17 mouse cellular contexts compared by ENCODE assay signal in the genomic region with DNA sequence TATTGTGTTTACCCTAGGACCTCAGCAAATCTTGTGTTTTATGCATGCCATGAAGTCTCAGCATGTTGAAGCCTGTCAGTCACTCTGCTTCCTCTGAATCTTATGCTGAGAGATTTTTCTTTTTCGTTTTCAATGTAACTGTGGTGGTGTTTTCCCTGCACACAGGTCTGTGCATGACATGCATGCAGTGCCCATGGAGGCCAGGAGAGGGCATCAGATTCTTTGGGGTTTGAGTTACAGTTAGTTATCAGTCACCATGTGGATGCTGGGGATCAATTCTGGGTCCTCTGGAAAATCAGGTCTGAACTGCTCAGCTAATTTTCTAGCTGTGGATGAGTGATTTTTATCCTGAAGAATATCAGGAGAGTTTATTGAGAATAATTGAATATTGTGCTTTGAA.
DNase-seq lines count a peak whose midpoint lies in the region; ATAC-seq and TF ChIP-seq lines count a peak whose summit lies in the region.
"Had no signal": no experiment of that assay in that cellular context is flagged by ENCODE, and none has a peak within 500 bp of the region (broad histone marks: within the 10 kb centered on the region; RNA-seq: fewer than 3 reads in every experiment).

No protein-coding gene starts in this region.

- no peak for TF ChIP-seq POLR2A in kidney, adult 2 months (IDR thresholded peaks at IDR 0.05; ENCODE audit: low read depth, low read length)

- ATAC-seq in midbrain, postnatal 0 days (ENCODE audit: low FRiP score): no peak
- ATAC-seq in midbrain, embryonic 14.5 days (ENCODE audit: low FRiP score, low TSS enrichment): no peak

- DNase-seq in kidney, adult 2 months: no peak
- DNase-seq in kidney, postnatal 4 days: no peak
- no peak for DNase-seq in midbrain, postnatal 0 days (ENCODE audit: low spot score)
- no peak for DNase-seq in midbrain, embryonic 14.5 days
- DNase-seq in ES-E14 (ENCODE audit: low read depth, low spot score): peak; percentile 15
- DNase-seq in thymus, postnatal 4 days: peak; percentile 34
- no peak for DNase-seq in cerebellum, postnatal 36 days
- DNase-seq: cerebellum, postnatal 25 days; gastrocnemius, postnatal 36 days; heart, postnatal 36 days; kidney, adult 8-10 months; liver, embryonic 13.5 days; spleen, adult 18-20 months had no signal

- no peak overlapping the region for H3K9ac ChIP-seq in midbrain, postnatal 0 days (replicated peaks; ENCODE audit: low read length, poor library complexity, severe bottlenecking)
- H3K9ac ChIP-seq in midbrain, embryonic 14.5 days (replicated peaks; ENCODE audit: low read length): no peak overlapping the region
- no peak overlapping the region for H3K9ac ChIP-seq in ES-E14 (ENCODE audit: insufficient read depth, low read depth, low read length, poor library complexity, severe bottlenecking)
- H3K9ac ChIP-seq: forebrain, embryonic 12.5 days; hindbrain, embryonic 15.5 days; liver, embryonic 13.5 days; neural tube, embryonic 12.5 days had no signal

- no peaks in the 10 kb centered on the region for H3K27me3 ChIP-seq in kidney, adult 2 months (replicated peaks; ENCODE audit: control insufficient read depth, insufficient read depth, low read length)
- no peaks in the 10 kb centered on the region for H3K27me3 ChIP-seq in midbrain, postnatal 0 days (ENCODE audit: insufficient read depth, low read length)
- peaks cover 16% of the 10 kb centered on the region for H3K27me3 ChIP-seq in midbrain, embryonic 14.5 days (ENCODE audit: control insufficient read depth, insufficient read depth, low read length)
- H3K27me3 ChIP-seq: liver, embryonic 13.5 days; neural tube, embryonic 12.5 days had no signal

- H3K9me3 ChIP-seq in midbrain, postnatal 0 days (ENCODE audit: low read length): no peaks in the 10 kb centered on the region
- H3K9me3 ChIP-seq in midbrain, embryonic 14.5 days (ENCODE audit: control insufficient read depth, low read length): no peaks in the 10 kb centered on the region
- no peaks in the 10 kb centered on the region for H3K9me3 ChIP-seq in ES-E14 (ENCODE audit: control insufficient read depth, insufficient read depth, low read depth, low read length)
- H3K9me3 ChIP-seq: forebrain, embryonic 12.5 days; hindbrain, embryonic 15.5 days; liver, embryonic 13.5 days; neural tube, embryonic 12.5 days had no signal

- in situ Hi-C loops in ES-E14 (cut with MboI; ENCODE audit: low sequenced_read_pairs in 2 of 2, unreplicated experiment in 2 of 2): no loop called here

- H3K4me3 ChIP-seq in kidney, adult 2 months (ENCODE audit: insufficient read depth, low read depth, low read length): no peak overlapping the region
- H3K4me3 ChIP-seq in midbrain, postnatal 0 days (ENCODE audit: low read depth, low read length): no peak overlapping the region
- no peak overlapping the region for H3K4me3 ChIP-seq in midbrain, embryonic 14.5 days (replicated peaks; ENCODE audit: low read depth, low read length)
- H3K4me3 ChIP-seq in ES-E14 (ENCODE audit: insufficient read depth in 1 of 2, low read depth in 1 of 2, low read length in 2 of 2, poor library complexity in 1 of 2, severe bottlenecking in 1 of 2): no peak overlapping the region
- H3K4me3 ChIP-seq: forebrain, embryonic 12.5 days; hindbrain, embryonic 15.5 days; liver, embryonic 13.5 days; neural tube, embryonic 12.5 days had no signal

- no peak overlapping the region for H3K27ac ChIP-seq in kidney, adult 2 months (ENCODE audit: insufficient read depth, low read depth, low read length)
- no peak overlapping the region for H3K27ac ChIP-seq in midbrain, postnatal 0 days (ENCODE audit: low read depth, low read length)
- H3K27ac ChIP-seq in midbrain, embryonic 14.5 days (replicated peaks; ENCODE audit: low read depth, low read length): no peak overlapping the region
- H3K27ac ChIP-seq in ES-E14 (ENCODE audit: insufficient read depth, low read depth, low read length, poor library complexity, severe bottlenecking): no peak overlapping the region
- H3K27ac ChIP-seq: forebrain, embryonic 12.5 days; hindbrain, embryonic 15.5 days; liver, embryonic 13.5 days; neural tube, embryonic 12.5 days had no signal

- TF ChIP-seq CTCF in kidney, adult 2 months (conservative IDR thresholded peaks at IDR 0.05; ENCODE audit: insufficient read depth, insufficient read length, low read depth, low read length): 0 out of 2 replicates have a peak, but pooled peaks have one; percentile 19
- peak; percentile 29; the same call in 1 of the 2 replicates for TF ChIP-seq CTCF in midbrain, postnatal 0 days (IDR thresholded peaks at IDR 0.05)

- 90% methylated on average over 1 of the region's 1 CpGs for WGBS in kidney, adult 2 months
- WGBS in midbrain, postnatal 0 days: 83% methylated on average over 1 of the region's 1 CpGs
- 91% methylated on average over 1 of the region's 1 CpGs for WGBS in midbrain, embryonic 14.5 days

- H3K4me1 ChIP-seq in kidney, adult 2 months (ENCODE audit: control insufficient read depth, insufficient read depth, low read length): no peaks in the 10 kb centered on the region
- no peaks in the 10 kb centered on the region for H3K4me1 ChIP-seq in midbrain, postnatal 0 days (ENCODE audit: insufficient read depth, low read length)
- no peaks in the 10 kb centered on the region for H3K4me1 ChIP-seq in midbrain, embryonic 14.5 days (ENCODE audit: control insufficient read depth, insufficient read depth, low read length)
- no peaks in the 10 kb centered on the region for H3K4me1 ChIP-seq in ES-E14 (ENCODE audit: control insufficient read depth in 2 of 2, insufficient read depth in 2 of 2, low read length in 2 of 2, poor library complexity in 1 of 2)
- H3K4me1 ChIP-seq: forebrain, embryonic 12.5 days; hindbrain, embryonic 15.5 days; neural tube, embryonic 12.5 days had no signal

- no peak overlapping the region for H3K4me2 ChIP-seq in midbrain, postnatal 0 days (ENCODE audit: low read depth, low read length, poor library complexity, severe bottlenecking)
- no peak overlapping the region for H3K4me2 ChIP-seq in midbrain, embryonic 14.5 days (ENCODE audit: low read length)
- H3K4me2 ChIP-seq: forebrain, embryonic 12.5 days; heart, embryonic 11.5 days; hindbrain, embryonic 15.5 days; liver, embryonic 13.5 days; neural tube, embryonic 12.5 days had no signal

- H3K36me3 ChIP-seq in kidney, adult 2 months (ENCODE audit: control insufficient read depth, insufficient read depth, low read length): no peaks in the 10 kb centered on the region
- H3K36me3 ChIP-seq in midbrain, postnatal 0 days (ENCODE audit: insufficient read depth, low read length): no peaks in the 10 kb centered on the region
- no peaks in the 10 kb centered on the region for H3K36me3 ChIP-seq in midbrain, embryonic 14.5 days (ENCODE audit: control insufficient read depth, insufficient read depth, low read length)
- H3K36me3 ChIP-seq in ES-E14 (ENCODE audit: control insufficient read depth, insufficient read depth, low read length, poor library complexity, severe bottlenecking): no peaks in the 10 kb centered on the region
- H3K36me3 ChIP-seq: forebrain, embryonic 12.5 days; hindbrain, embryonic 15.5 days; liver, embryonic 13.5 days; neural tube, embryonic 12.5 days had no signal

TF ChIP-seq in ES-E14, 5 proteins besides CTCF, POLR2A, EP300 and RAD21:
- no peak for TF ChIP-seq CHD2 (IDR thresholded peaks at IDR 0.05; ENCODE audit: low read depth, low read length)
- TF ChIP-seq ZNF384 (IDR thresholded peaks at IDR 0.05; ENCODE audit: low read depth, low read length): no peak
- TF ChIP-seq HCFC1 (IDR thresholded peaks at IDR 0.05; ENCODE audit: borderline replicate concordance, insufficient read depth, low read length): no peak
- TF ChIP-seq MAFK (IDR thresholded peaks at IDR 0.05; ENCODE audit: insufficient read depth, low read depth, low read length): no peak
- no peak for TF ChIP-seq ZC3H11A (IDR thresholded peaks at IDR 0.05; ENCODE audit: borderline replicate concordance, low read depth, low read length)
TF ChIP-seq in ES-E14: peak in this region for 0.

Comparison
In these comparisons a context has a peak if more than half of its experiments do, and no peak if none do; other contexts are left out.
1. DNase-seq: peak in ES-E14 (single experiment) and thymus, postnatal 4 days (single experiment); none in kidney, adult 2 months (single experiment), kidney, postnatal 4 days (0 of 2), midbrain, postnatal 0 days (single experiment), midbrain, embryonic 14.5 days (single experiment) and cerebellum, postnatal 36 days (0 of 2).